Mouse (Mus musculus) regulatory T cell (primary cell): ENCODE results near the gene Kctd11.

Source experiments
- in situ Hi-C: fragments of 300-600 bp; cut with MboI, MseI; formaldehyde crosslinking; loops from one replicate; pipeline ENCODE4 v1.15.1; 2025; ENCODE audit warnings: high pct_unique_total_duplicates

Kctd11 gene

GRCm38 (mm10) chr11:69849128-69849527, 32.1 kb downstream of the Kctd11 start:
- in situ Hi-C loops, result no loop called here

- in situ Hi-C loops, result no loop called here
Measured at GRCm38 (mm10) chr11:69848021-69848420, 33.2 kb downstream of the Kctd11 start.

- in situ Hi-C loops, result no loop called here
Measured at GRCm38 (mm10) chr11:69846738-69847688, 34.2 kb downstream of the Kctd11 start.

- in situ Hi-C loops, result no loop called here
Measured at GRCm38 (mm10) chr11:69846198-69846680, 35.0 kb downstream of the Kctd11 start, which contains the start of gene Plscr3. Gene Plscr3 (plus strand): TSS chr11:69846376.

- in situ Hi-C loops, result no loop called here
Measured at GRCm38 (mm10) chr11:69838714-69839104, 42.5 kb downstream of the Kctd11 start.

GRCm38 (mm10) chr11:69837952-69838713, 43.1 kb downstream of the Kctd11 start, which contains the start of gene Tmem256:
Gene Tmem256 (plus strand): TSS chr11:69838514.
- in situ Hi-C loops, result no loop called here

- in situ Hi-C loops, result no loop called here
Measured at GRCm38 (mm10) chr11:69837604-69837951, 43.6 kb downstream of the Kctd11 start, which contains the start of gene Nlgn2. Gene Nlgn2 (minus strand): TSS chr11:69837784.

GRCm38 (mm10) chr11:69836703-69837576, 44.3 kb downstream of the Kctd11 start:
- in situ Hi-C loops, result no loop called here

GRCm38 (mm10) chr11:69835966-69836335, 45.3 kb downstream of the Kctd11 start:
- in situ Hi-C loops, result no loop called here

GRCm38 (mm10) chr11:69835326-69835965, 45.8 kb downstream of the Kctd11 start:
- in situ Hi-C loops, result no loop called here

GRCm38 (mm10) chr11:69834001-69834549, 47.1 kb downstream of the Kctd11 start:
- in situ Hi-C loops, result no loop called here

GRCm38 (mm10) chr11:69833554-69833953, 47.7 kb downstream of the Kctd11 start:
- in situ Hi-C loops, result no loop called here

GRCm38 (mm10) chr11:69828832-69829231, 52.4 kb downstream of the Kctd11 start:
- in situ Hi-C loops, result no loop called here
